8 mouse cellular contexts compared by ENCODE assay signal in genomic region chr10:116019086-116019860, GRCm38 (mm10). TPM values are rescaled to one million over a fixed set of nuclear protein-coding genes. Genes with fewer than 3 reads are reported as not detected.
DNase-seq lines count a peak whose midpoint lies in the region; ATAC-seq lines count a peak whose summit lies in the region.

No protein-coding gene starts in this region.

- WGBS in lung, embryonic 16.5 days: 9% methylated on average over 20 of the region's 20 CpGs
- 3% methylated on average over 20 of the region's 20 CpGs for WGBS in forebrain, embryonic 14.5 days

- ATAC-seq in lung, embryonic 16.5 days (ENCODE audit: low read depth): 0 out of 2 replicates have a peak, but pooled peaks have one; percentile 36
- peak; percentile 70 for ATAC-seq in cerebellum, adult (ENCODE audit: insufficient number of reproducible peaks, low FRiP score, low TSS enrichment)
- 0 out of 2 replicates have a peak, but pooled peaks have one; percentile 22 for ATAC-seq in forebrain, embryonic 14.5 days
- ATAC-seq in inflammation-experienced regulatory T-cells, adult 6 months: no peak

- peaks cover 7% of the 10 kb centered on the region; the same call in 1 of the 2 replicates for H3K4me1 ChIP-seq in lung, embryonic 16.5 days (replicated peaks; ENCODE audit: control insufficient read depth, insufficient read depth, low read length)
- H3K4me1 ChIP-seq in forebrain, embryonic 14.5 days (ENCODE audit: control insufficient read depth, insufficient read depth, low read length): peaks cover 2% of the 10 kb centered on the region; the same call in 1 of the 2 replicates

- H3K9ac ChIP-seq in lung, embryonic 16.5 days (ENCODE audit: low read length): no peak overlapping the region
- peak overlapping the region; percentile 72 for H3K9ac ChIP-seq in forebrain, embryonic 14.5 days (ENCODE audit: low read length)

- H3K27me3 ChIP-seq in lung, embryonic 16.5 days (ENCODE audit: control insufficient read depth, insufficient read depth, low read depth, low read length): peaks cover 5% of the 10 kb centered on the region
- no peaks in the 10 kb centered on the region for H3K27me3 ChIP-seq in forebrain, embryonic 14.5 days (replicated peaks; ENCODE audit: control insufficient read depth, insufficient read depth, low read length)

- no peaks in the 10 kb centered on the region for H3K36me3 ChIP-seq in lung, embryonic 16.5 days (ENCODE audit: control insufficient read depth, insufficient read depth, low read length)
- no peaks in the 10 kb centered on the region for H3K36me3 ChIP-seq in forebrain, embryonic 14.5 days (ENCODE audit: control insufficient read depth, insufficient read depth, low read length)

- H3K27ac ChIP-seq in lung, embryonic 16.5 days (ENCODE audit: low read length): no peak overlapping the region
- no peak overlapping the region for H3K27ac ChIP-seq in forebrain, embryonic 14.5 days (ENCODE audit: low read depth, low read length)

- H3K4me2 ChIP-seq in lung, embryonic 16.5 days (ENCODE audit: low read depth, low read length): no peak overlapping the region
- H3K4me2 ChIP-seq in forebrain, embryonic 14.5 days (ENCODE audit: low read length): peak overlapping the region; percentile 85

- H3K4me3 ChIP-seq in lung, embryonic 16.5 days (ENCODE audit: low read length): no peak overlapping the region
- peak overlapping the region; percentile 51 for H3K4me3 ChIP-seq in forebrain, embryonic 14.5 days (ENCODE audit: low read depth, low read length)

- DNase-seq in lung, postnatal 14 days: no peak
- peak; percentile 59 for DNase-seq in forebrain, embryonic 14.5 days (ENCODE audit: low spot score)
- DNase-seq in kidney, postnatal 4 days: peak; percentile 45 to 57
- DNase-seq in mesoderm, embryonic 11.5 days (ENCODE audit: low read depth, low spot score): peak; percentile 73
- peak; percentile 66 for DNase-seq in telencephalon, adult 2 months (ENCODE audit: low read depth, low spot score)

- H3K9me3 ChIP-seq in lung, embryonic 16.5 days (ENCODE audit: control insufficient read depth, low read length): no peaks in the 10 kb centered on the region
- no peaks in the 10 kb centered on the region for H3K9me3 ChIP-seq in forebrain, embryonic 14.5 days (replicated peaks; ENCODE audit: control insufficient read depth, low read length)

RNA-seq across cellular contexts. Expression of gene Ptprr, which starts 1.3 kb away (rescaled TPM):
- polyA plus RNA-seq in lung, embryonic 16.5 days (2015; fragmentation: Nextera tagmentation; extraction: Ambion mirVana): 0.45 and 0.62 TPM in 2 replicates
- 6.3 and 9.0 TPM in 2 replicates for polyA plus RNA-seq in forebrain, embryonic 14.5 days (2014; fragmentation: Nextera tagmentation; extraction: Ambion mirVana)
- polyA plus RNA-seq in inflammation-experienced regulatory T-cells, adult 6 months (2017; shearing (Covaris generic)): under 1 TPM in 2 of 3 experiments, not detected in 1; 0.15 to 0.48 TPM
